Mouse (Mus musculus): Measurements from ENCODE around the gene Gm43302. TPM values are rescaled to one million over a fixed set of nuclear protein-coding genes. Genes with fewer than 3 reads are reported as not detected.
"Not testable (repeated sequence)": the region's sequence is repeated elsewhere in the genome, so short reads cannot be mapped to it uniquely, and the experiment has no call there.

Gene Gm43302
- polyA plus RNA-seq, 1 experiment from 2014 or later = not detected

- not testable (repeated sequence) for H3K27ac ChIP-seq; H3K4me3 ChIP-seq; H3K9me3 ChIP-seq (replicated peaks); ATAC-seq; H3K36me3 ChIP-seq; H3K9ac ChIP-seq; H3K4me2 ChIP-seq; H3K27me3 ChIP-seq (replicated peaks); H3K4me1 ChIP-seq
- WGBS (ENCODE audit: insufficient replicate concordance) = 38% methylated on average over 3 of the region's 3 CpGs
These were observed 2.6 kb downstream of the Gm43302 start for GRCm38 (mm10) chr5:105290921-105291320.

GRCm38 (mm10) chr5:105260673-105261072 is 32.8 kb downstream of the Gm43302 start:
- not testable (repeated sequence) for H3K4me1 ChIP-seq; H3K27me3 ChIP-seq (replicated peaks); H3K27ac ChIP-seq; H3K4me3 ChIP-seq; H3K36me3 ChIP-seq; H3K9ac ChIP-seq; ATAC-seq; H3K4me2 ChIP-seq; H3K9me3 ChIP-seq (replicated peaks)
- 67% methylated on average over 1 of the region's 3 CpGs for WGBS (ENCODE audit: insufficient replicate concordance)

- no peak for ATAC-seq
- no peak overlapping the region for H3K27ac ChIP-seq
- no peak overlapping the region for H3K4me2 ChIP-seq
- H3K4me1 ChIP-seq = no peaks in the 10 kb centered on the region
- no peaks in the 10 kb centered on the region for H3K27me3 ChIP-seq (replicated peaks)
- H3K9ac ChIP-seq = no peak overlapping the region
- H3K9me3 ChIP-seq (replicated peaks) = no peaks in the 10 kb centered on the region
- H3K36me3 ChIP-seq = no peaks in the 10 kb centered on the region
- no peak overlapping the region for H3K4me3 ChIP-seq
These were observed 41.0 kb downstream of the Gm43302 start for GRCm38 (mm10) chr5:105252491-105252890.

- not testable (repeated sequence) for ATAC-seq; H3K27me3 ChIP-seq (replicated peaks); H3K4me2 ChIP-seq; H3K36me3 ChIP-seq; H3K27ac ChIP-seq; H3K9ac ChIP-seq; H3K9me3 ChIP-seq (replicated peaks); H3K4me3 ChIP-seq; H3K4me1 ChIP-seq
- WGBS (ENCODE audit: insufficient replicate concordance) = 42% methylated on average over 3 of the region's 3 CpGs
These were observed 48.8 kb downstream of the Gm43302 start for GRCm38 (mm10) chr5:105244741-105245140.

- H3K4me1 ChIP-seq; ATAC-seq; H3K9me3 ChIP-seq (replicated peaks); H3K4me3 ChIP-seq; H3K9ac ChIP-seq; H3K4me2 ChIP-seq; H3K36me3 ChIP-seq; H3K27me3 ChIP-seq (replicated peaks); H3K27ac ChIP-seq: not testable (repeated sequence)
- 61% methylated on average over 5 of the region's 5 CpGs for WGBS (ENCODE audit: insufficient replicate concordance)
These were observed 52.5 kb downstream of the Gm43302 start for GRCm38 (mm10) chr5:105240982-105241381.

GRCm38 (mm10) chr5:105239483-105240047 is 53.9 kb downstream of the Gm43302 start, which contains the start of gene Gbp10:
TSS of gene Gbp10 (minus strand) at chr5:105239533.
- H3K27me3 ChIP-seq (replicated peaks); H3K4me3 ChIP-seq; H3K9me3 ChIP-seq (replicated peaks); H3K27ac ChIP-seq; H3K9ac ChIP-seq; H3K4me2 ChIP-seq; H3K4me1 ChIP-seq; H3K36me3 ChIP-seq: not testable (repeated sequence)
- peak; percentile 51 for ATAC-seq

- H3K27ac ChIP-seq = not testable (repeated sequence)
These were observed 55.1 kb downstream of the Gm43302 start for GRCm38 (mm10) chr5:105238402-105238801.

GRCm38 (mm10) chr5:105236040-105236439 is 57.5 kb downstream of the Gm43302 start:
- not testable (repeated sequence) for H3K9me3 ChIP-seq (replicated peaks); ATAC-seq; H3K4me1 ChIP-seq; H3K4me2 ChIP-seq; H3K27me3 ChIP-seq (replicated peaks); H3K9ac ChIP-seq; H3K36me3 ChIP-seq; H3K4me3 ChIP-seq; H3K27ac ChIP-seq
- whole genome bisulfite sequencing (ENCODE audit: insufficient replicate concordance) = 27% methylated on average over 3 of the region's 3 CpGs

More at GRCm38 (mm10) chr5:105238402-105238801, 55.1 kb downstream of the Gm43302 start:
- not testable (repeated sequence) for H3K36me3 ChIP-seq; H3K4me1 ChIP-seq; H3K27me3 ChIP-seq (replicated peaks); ATAC-seq; H3K4me2 ChIP-seq; H3K9me3 ChIP-seq (replicated peaks); H3K9ac ChIP-seq; H3K4me3 ChIP-seq
- WGBS (ENCODE audit: insufficient replicate concordance) = 74% methylated on average over 1 of the region's 1 CpGs

- H3K9ac ChIP-seq; H3K4me2 ChIP-seq; H3K27me3 ChIP-seq (replicated peaks); H3K9me3 ChIP-seq (replicated peaks); ATAC-seq; H3K36me3 ChIP-seq; H3K27ac ChIP-seq; H3K4me3 ChIP-seq; H3K4me1 ChIP-seq: not testable (repeated sequence)
- 60% methylated on average over 1 of the region's 3 CpGs for WGBS (ENCODE audit: insufficient replicate concordance)
These were observed 84.5 kb downstream of the Gm43302 start for GRCm38 (mm10) chr5:105208957-105209356.

- not testable (repeated sequence) for H3K4me2 ChIP-seq; H3K9ac ChIP-seq; H3K4me3 ChIP-seq; H3K9me3 ChIP-seq (replicated peaks); H3K36me3 ChIP-seq; H3K4me1 ChIP-seq; ATAC-seq; H3K27ac ChIP-seq; H3K27me3 ChIP-seq (replicated peaks)
- WGBS (ENCODE audit: insufficient replicate concordance) = 35% methylated on average over 4 of the region's 4 CpGs
These were observed 92.6 kb downstream of the Gm43302 start for GRCm38 (mm10) chr5:105200791-105201355.

GRCm38 (mm10) chr5:105199149-105199548 is 94.3 kb downstream of the Gm43302 start:
- not testable (repeated sequence) for H3K9ac ChIP-seq; H3K4me1 ChIP-seq; H3K4me3 ChIP-seq; H3K4me2 ChIP-seq; H3K9me3 ChIP-seq (replicated peaks); H3K36me3 ChIP-seq; H3K27me3 ChIP-seq (replicated peaks); ATAC-seq; H3K27ac ChIP-seq
- WGBS (ENCODE audit: insufficient replicate concordance) = 53% methylated on average over 1 of the region's 1 CpGs

- H3K9ac ChIP-seq; H3K9me3 ChIP-seq (replicated peaks); H3K4me2 ChIP-seq; H3K4me3 ChIP-seq; H3K4me1 ChIP-seq; H3K36me3 ChIP-seq; H3K27me3 ChIP-seq (replicated peaks); ATAC-seq; H3K27ac ChIP-seq: not testable (repeated sequence)
These were observed 95.5 kb downstream of the Gm43302 start for GRCm38 (mm10) chr5:105197915-105198560.

GRCm38 (mm10) chr5:105196308-105196707 is 97.2 kb downstream of the Gm43302 start:
- 65% methylated on average over 5 of the region's 5 CpGs for WGBS (ENCODE audit: insufficient replicate concordance)
- not testable (repeated sequence) for H3K4me3 ChIP-seq; H3K27me3 ChIP-seq (replicated peaks); H3K4me2 ChIP-seq; H3K36me3 ChIP-seq; H3K27ac ChIP-seq; H3K9ac ChIP-seq; H3K4me1 ChIP-seq; H3K9me3 ChIP-seq (replicated peaks); ATAC-seq
